Mouse (Mus musculus) spleen, postnatal 4 days (tissue): ENCODE data around the gene Tmem56.

Source experiments
- DNase-seq, 2 experiments: peaks; one replicate each; pipeline ENCODE4 v3.0.0; 2022; ENCODE audit warnings: low spot score in 2 of 2

Tmem56 gene

DNA sequence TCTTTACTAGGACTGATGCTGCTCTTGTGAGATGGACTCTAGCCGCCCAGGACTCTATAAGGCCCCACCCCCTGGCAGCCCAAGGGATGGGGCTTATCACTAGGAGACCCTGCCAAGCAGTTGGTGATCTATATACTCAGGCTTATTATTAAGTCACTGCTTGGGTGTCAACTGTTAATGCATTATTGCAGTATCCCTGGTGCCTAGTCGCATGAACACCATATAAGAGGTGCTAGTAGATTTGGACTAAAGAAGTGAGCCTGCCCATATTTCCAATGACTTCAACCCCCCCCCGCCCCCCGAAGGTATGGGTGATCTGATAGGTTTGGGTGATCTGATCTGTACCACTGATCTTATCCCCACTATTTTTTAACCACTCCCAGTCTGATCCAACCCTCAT lies at the start of gene Tmem56:
Tmem56 (minus strand) TSS at position 101 of the 400 bp plus-strand sequence.
- no peak for DNase-seq

DNA sequence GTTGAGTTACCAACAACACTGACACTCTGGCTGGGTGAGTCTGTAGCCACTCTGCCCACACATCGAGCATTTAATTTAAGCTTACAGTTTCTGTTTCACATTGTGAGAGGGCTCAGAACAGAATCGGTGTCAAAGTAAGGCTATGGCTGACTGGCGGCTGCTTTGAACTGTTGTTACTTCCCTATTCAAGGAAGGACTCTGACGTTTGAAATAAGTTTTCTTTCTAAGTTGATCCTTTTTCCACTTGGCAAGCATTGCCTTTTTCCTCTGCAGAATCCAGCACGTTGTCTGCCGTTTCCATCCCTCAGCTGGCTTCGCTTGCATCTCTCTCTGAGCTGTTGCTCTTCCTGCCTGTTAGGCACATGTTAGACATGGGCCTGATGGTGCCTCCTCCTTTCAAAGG lies 47.3 kb upstream of the Tmem56 start:
- no peak for DNase-seq

DNA sequence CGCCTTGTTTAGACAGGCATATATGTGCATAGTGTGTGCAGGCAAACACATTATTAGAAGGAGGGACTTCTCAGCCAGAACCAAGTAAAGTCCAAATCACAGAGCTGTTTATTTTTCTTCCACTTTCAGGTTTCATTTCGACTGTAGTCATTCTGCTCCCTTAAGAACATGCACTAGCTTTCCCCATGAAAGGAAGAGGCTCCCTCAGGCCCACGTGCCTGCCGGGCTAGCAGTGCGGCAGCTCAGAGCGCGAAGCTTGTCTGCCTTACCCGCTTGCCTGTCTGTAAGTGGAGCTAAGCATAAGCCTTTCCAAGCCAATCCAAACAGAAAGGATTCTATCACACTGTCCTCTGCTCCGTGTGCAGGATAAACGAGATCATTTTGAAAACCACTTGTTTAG lies 46.7 kb upstream of the Tmem56 start:
- no peak for DNase-seq

DNA sequence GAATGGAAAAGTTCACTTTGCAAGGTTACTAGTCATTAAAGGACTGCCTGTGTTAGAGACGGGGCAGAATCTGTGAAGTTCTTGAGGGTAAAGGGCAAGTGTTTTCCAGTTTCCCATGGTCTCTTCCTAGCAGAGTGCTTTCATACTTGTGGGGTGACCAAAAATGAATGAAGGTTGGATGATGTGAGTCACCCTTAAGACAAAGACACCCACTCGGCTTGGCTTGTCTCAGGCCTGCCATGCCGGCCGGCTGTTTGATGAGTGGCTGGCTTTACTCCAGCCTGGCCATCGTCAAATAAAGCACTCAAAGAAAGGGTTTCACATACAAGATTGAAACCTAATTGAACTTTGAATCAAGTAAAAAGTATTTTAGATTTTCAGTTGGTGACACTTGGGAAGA lies 44.5 kb upstream of the Tmem56 start:
- no peak for DNase-seq

DNA sequence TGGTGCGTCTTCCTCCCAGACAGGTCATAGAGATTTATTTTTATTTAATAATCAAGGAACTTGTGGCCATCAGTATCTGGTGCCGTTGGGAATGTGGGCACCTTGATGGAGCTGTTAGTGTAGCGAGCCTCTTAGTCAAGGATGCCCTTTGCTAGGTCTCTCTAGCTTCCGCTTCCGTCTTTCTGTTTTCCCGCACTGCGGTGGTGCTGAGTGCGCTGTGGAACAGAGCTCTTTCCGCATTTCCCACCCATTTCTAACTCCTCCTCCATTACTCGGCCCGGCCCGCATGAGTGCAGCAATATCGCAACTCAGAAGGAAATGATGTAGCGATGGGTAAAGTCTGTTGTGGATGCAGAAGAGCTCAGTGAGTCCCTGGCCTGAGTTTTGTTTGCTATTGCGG lies 40.5 kb upstream of the Tmem56 start:
- DNase-seq = no peak

DNA sequence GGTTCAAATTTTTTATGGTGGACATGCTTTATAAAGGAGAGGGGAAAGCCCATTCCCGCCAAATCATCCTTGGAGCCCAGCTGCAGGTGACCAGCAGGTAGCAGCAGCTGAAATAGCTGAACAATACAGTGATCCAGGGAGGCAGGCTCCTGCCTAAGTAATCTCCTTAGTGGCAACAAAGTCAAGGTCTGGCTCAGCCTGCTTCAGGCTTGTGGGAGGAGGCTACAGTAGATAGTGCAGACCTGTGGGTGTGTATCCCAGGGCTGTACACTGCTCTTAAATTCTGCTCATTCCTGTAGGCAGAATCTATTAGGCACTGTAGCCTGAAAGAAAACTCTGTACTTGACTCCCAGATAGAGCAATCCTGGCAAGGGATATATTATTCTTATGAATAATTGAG lies 38.0 kb upstream of the Tmem56 start:
- DNase-seq = no peak

DNA sequence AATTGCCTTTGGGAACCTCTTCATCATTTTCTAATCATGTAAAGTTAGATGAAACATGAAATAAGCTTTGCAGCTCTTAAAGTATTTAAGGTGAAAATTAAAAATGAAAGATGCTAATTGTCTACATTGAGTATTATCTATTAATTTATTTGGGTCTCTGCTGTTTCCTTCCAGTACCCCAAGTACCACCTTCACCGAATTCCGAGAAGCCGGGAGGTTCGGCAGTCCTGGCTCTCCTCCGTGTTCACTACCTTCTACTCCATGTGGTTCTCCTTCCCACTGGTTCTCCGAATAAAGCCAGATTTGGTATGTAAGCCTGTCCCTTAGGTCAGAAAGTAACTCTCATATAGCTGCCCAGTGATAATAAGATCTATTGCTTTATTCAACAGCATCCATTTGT lies 37.0 kb upstream of the Tmem56 start:
- DNase-seq = no peak

DNA sequence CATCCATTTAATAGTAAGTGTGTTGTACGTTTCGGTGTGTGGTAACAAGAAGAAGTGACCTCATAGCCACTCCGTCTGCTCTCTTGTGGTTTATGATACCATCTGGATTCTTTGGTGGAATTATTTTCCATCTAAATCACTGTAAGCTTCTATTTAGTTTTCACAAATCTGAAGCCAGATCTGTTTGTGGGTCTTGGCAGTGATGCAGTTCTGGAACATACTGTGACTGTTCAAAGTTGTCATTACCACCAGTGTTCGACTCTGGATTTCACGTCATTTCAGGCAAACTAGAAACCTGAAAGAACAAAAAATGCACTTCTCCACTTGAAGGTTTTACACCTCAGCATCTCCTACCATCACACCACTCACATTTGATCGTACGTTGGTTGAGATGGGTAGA lies 32.6 kb upstream of the Tmem56 start:
- no peak for DNase-seq

DNA sequence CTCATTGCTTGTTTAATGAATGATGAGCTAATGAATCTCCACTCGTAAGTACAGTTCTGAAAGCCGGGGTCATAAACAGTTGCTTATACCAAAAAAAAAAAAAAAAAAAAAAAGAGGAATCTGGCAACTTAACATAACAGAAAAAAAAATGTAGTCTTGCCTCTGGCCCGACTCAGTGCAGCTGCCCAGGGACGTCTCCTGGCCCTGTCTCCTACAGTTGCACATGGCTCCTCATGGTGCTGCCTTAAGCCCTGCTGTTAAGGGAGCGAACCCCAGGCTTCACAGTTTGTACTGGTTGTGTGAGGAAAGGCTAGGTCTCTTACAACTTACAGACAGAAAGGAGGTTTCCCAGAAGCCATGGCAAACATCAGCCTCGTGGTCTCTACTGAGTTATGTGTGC lies 31.3 kb upstream of the Tmem56 start:
- no peak for DNase-seq

DNA sequence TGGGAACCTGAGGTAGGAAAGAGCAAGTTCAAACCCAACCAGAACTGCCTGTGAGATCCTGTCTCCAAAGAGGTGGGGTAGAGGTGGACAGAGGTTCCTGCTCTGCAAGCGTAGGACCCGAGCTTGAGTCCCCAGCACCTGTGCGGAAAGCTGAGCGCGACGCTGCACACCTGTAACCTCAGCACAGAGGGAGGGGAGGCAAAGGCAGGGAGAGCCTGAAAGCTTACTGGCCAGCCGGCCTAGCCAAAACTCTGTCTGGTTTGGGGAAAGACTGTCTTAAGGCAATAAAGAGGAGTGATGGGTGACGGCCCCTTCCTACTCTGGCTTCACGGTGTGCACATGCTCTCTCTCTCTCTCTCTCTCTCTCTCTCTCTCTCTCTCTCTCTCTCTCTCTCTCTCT lies 30.1 kb upstream of the Tmem56 start:
- no peak for DNase-seq

DNA sequence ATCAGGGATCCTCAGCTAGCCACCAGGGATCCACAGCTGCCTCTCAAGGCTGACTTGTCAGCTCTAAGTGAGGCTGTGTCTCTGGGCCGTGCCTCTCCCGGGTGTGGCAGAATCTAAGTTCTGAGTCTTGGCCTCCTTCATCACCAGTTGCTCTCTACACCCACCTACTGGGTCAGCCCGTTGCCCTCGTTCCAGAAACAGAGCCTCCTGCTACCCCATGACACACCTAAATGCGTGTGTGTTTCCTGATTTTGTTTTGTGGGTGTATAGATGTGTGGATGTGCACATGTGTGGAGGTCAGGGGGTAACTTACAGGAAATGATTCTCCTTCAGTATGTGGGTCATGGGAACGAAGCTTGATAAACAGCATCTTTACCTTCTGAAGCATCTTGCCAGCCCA lies 29.5 kb upstream of the Tmem56 start:
- no peak for DNase-seq

DNA sequence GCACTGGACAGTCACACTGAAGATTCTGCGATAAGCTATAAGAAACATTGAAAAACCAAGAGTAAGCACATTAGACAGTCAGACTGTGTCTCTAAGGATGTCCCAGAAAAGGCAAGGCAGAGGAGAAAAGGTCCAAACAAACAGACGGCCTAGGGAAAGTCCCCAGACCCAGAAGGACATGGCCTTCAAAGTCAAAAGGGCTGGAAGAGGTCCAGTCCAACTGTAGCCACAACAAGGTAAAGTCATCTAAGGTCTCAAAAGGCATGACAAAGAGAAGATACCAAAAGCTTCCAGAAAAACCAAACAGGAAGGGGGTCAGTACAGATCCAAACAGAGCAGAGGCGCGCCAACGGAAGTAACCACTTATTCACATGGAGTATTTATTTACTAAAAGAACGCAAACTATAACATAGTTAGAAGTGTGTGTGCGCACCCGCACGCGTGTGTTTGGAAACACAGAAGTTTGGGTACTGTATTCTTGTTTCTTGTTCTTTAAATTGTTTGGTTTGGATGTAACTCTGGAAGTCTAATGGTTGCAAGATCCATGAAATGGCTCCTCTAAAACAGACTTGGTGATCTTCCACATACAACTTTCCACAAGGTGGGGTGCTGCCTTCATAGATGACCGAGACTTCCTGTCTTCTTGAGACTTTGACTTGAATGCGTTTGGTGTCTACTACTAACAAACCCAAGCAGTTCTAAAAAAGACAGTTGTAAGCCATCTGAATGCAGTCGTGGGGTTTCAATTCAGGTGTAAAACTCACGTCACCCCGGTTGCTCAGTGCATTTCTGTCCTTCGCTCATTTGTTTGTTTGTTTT lies 27.2 kb upstream of the Tmem56 start:
- DNase-seq = no peak

DNA sequence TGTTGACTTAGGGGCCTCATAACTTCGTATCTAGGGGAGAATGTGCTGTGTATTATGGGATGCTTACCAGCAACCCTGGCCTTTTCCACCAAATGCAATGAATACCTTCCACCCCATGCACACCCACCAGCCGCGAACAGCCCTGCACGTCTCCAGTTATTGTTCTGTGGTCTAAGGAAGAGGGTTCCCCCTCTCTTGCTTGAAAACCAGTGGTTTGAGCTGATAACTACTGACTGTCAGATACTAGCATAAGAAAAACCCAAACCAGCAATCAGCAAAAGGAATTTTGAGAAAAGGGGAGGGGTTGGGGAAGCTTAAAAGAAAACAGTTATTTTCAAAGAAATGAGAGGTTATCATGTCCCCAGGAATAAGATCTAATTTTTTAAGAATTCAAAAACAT lies 26.5 kb upstream of the Tmem56 start:
- no peak for DNase-seq

DNA sequence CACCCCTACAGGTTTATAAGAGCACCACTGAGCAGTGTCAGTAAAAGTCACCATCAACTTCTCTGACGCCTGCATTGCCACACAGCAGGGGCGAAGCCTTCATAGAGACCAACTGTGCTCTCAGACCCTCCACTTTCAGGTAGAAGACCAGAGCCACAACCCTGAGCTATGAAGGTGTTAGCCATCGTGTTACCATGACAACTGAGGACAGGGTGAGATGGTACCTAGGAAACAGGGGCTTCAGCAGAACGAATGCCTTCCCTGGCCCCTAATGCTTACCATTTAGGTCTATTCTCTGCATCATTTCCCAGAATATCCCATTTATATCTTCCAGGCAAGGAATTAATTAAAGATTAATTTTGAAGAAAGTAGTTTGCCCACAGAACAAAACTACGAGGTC lies 26.0 kb upstream of the Tmem56 start:
- no peak for DNase-seq

DNA sequence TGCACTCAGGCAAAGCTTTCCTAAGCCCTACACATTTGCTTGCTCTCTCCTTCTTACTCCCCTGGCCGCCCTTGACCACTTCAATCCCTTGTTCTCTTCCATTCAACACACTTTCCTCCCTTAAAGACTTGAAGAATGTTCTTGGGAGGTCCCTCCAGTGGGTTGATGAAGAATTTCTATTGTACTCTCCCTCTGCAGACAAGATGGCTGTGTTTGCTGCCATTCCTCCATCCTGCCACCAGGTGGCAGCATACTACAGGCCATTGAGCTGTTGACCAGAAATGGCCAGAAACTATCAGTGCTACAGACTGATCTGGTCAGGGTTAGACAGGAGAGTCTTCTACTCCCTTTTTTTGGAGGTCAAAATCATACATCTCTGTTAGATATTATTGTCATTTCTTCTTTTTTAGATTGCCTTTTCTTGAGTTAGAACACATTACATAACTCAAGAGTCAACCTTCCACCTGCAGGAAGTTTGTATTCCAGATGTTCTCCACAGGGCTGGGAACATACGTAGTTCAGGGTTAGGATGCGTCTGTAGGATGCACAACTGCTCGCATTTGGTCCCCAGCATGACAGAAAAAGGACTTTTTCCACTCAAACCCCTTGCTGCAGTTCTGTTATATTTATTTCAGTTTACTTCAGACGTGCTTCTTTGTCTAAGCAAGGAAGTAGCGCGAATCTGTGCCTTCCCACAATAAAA lies 24.8 kb upstream of the Tmem56 start:
- peak; percentile 69 to 84 for DNase-seq

DNA sequence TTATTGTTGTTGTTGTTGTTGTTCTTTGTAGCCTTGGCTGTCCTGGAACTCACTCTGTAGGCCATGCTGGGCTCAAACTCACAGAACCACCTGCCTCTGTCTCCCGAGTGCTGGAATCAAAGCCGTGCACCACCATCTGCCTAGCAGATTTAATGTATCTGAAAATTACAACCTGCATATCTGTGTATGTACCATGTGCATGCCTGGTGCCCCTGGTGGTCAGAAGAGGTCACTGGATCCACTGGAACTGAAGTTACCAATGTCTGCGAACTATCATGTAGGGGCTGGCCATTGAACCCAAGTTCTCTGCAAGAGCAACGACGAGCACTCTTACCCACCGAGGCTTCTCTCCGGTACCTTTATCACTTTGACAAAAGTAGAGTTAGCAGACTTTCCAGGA lies 23.7 kb upstream of the Tmem56 start:
- DNase-seq = peak in 1 of 2 experiments; percentile 27

DNA sequence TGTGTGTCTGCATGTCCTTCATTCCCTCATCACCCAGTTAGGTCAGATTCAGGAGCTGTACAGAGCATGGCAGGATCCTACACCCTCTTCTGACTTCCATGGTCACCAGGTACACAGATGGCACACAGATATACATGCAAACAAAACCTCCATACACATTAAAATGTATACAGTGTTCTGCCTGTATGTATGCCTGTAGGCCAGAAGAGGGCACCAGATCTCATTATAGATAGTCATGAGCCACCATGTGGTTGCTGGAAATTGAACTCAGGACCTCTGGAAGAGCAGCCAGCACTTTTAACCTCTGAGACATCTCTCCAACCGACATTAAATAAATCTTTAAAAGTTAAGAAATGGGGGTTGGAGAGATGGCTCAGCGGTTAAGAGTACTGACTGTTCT lies 11.3 kb upstream of the Tmem56 start:
- DNase-seq = no peak

DNA sequence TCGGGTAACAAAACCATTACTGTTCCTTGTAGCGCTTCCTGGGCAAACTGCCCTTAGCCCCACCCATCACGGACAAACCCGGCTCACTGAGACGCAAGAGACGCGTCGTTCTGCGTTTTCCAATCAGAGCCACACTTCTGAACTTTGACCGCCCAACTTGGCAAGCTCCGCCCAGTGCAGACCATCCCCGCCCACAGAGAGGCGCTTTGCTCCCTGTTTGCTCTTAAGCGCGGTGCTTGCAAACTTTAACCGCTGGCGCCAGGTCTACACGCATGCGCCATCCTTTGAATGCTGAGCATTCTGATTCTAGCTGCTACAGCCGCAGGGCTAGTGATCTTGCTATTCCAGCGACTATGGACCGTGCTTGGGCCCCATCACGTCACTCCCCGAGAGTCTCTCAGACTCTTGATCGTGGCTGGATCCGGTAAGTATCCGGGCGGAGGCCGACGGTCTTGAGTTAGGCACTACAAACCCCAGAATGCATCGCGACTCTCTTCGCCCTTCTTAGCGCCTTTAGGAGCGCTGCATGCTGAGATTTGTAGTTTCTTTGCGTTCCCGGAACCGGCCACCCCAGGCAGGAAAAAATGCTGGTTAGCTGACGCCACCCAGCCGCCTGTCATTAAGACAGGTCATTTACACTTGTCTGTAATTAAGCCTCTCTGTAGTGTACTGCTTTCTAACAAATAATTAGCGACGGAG lies 8.8 kb upstream of the Tmem56 start, which contains the start of gene Alg14:
Alg14 (plus strand) TSS at position 214 of the 699 bp plus-strand sequence.
- DNase-seq = peak; percentile 95

DNA sequence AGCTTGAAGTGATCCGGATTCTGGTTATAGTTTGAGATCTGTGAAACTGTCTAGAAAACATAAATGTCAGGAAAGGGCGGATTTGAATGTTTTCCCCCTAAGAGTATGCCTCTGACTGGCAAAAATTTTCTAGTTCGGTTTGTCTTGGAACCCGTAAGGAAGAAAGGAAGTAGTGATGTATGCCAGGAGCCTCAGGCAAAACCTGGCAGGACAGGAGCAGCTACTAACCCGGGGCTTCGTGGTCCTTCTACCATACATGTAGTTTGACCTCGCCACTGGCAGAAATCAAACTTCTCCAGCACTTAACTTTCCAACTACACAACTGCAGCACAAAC lies 8.3 kb upstream of the Tmem56 start:
- no peak for DNase-seq

DNA sequence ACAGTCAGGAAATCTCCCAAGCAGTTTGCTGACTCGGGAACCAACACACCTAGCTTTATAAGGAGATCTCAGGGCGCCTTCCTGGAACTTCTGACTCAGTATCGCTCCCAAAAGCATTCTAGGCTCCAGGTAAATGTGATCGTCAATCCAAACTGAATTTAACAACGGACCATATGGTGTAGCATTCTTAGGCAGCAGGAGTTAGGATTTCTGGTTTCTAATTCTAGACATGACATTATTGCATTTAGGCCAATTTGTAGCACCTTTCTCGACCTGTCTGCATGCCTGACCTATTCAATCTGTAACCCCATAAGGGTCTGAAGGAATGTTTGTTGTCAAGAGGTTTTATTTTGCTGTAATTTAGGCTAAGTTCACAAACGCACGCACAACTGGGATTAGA lies 7.8 kb upstream of the Tmem56 start:
- DNase-seq = no peak

DNA sequence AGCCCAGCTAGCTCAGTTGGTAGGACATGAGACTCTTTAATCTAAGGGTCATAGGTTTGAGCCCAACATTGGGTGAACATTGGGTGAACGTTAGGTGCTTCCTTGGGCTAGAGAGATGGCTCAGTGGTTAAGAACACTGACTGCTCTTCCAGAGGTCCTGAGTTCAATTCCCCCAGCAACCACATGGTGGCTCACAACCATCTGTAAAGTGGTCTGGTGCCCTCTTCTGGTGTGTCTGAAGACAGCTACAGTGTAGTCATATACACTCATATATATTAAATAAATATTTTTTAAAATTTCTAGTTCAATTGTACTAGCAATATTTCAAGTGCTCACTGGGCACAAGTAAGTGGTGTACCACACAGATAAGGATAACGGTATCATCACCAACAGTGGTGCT lies 4.3 kb upstream of the Tmem56 start:
- no peak for DNase-seq

DNA sequence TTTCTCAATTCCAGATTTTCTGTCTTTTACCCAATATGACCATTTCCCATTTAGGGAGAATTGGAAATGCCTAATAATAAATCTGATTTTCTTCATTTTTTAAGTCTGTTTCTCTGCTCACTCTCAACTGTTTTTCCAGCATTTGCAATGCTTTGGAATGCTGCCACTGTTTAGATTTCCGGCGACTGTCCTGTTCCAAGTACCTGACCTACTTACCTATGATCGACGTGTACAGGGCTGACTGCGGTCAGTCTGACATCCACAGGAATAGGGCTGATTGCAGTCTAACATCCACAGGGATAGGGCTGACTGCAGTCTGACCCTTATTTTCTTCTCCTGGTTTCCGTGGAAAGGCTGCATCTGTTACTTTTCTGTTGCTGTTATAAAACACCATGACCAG lies 2.3 kb upstream of the Tmem56 start:
- no peak for DNase-seq

DNA sequence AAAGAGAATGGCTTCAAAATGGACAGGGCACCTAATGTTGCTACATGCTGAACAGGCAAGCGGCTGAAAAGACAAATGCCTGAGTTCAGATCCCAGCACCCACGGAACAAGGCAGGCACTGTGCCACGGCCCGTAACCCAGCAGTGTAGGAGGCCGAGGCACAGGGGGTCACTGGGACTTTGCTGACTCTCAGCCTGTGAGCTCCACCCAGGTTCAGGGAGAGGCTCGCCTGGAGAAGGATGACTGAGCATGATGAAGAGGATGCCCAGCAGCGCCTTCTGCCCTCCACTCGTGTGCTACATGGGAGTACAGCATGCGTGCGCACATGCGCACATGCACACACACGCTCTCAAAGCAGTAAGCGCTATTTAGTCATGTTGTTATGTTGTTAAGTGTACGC lies 3.2 kb downstream of the Tmem56 start:
- no peak for DNase-seq
